Mouse (Mus musculus): Measurements from ENCODE around the gene Nfia.

GRCm38 (mm10) chr4:98091901-98092472 lies 319.5 kb downstream of the Nfia start:
- TF ChIP-seq CTCF (IDR thresholded peaks at IDR 0.05; ENCODE audit: low read depth, low read length) = no peak
- TF ChIP-seq GATA1 (IDR thresholded peaks at IDR 0.05; ENCODE audit: borderline replicate concordance, low read length) = no peak
- no peak for TF ChIP-seq GATA2 (IDR thresholded peaks at IDR 0.05; ENCODE audit: borderline replicate concordance, low read depth, low read length)
- TF ChIP-seq TAL1 (conservative IDR thresholded peaks at IDR 0.05; ENCODE audit: low read depth, low read length) = no peak

Data from G1E (cell line).